Mouse (Mus musculus) cerebellum, adult 2 months (tissue): ENCODE data around the gene Blcap.

Experiments used
- CTCF ChIP-seq: fragments of 200-500 bp; IDR thresholded peaks from 2 replicates; pipeline ENCODE4 v1.5.1; 2011; ENCODE audit warnings: low read depth, mild to moderate bottlenecking, control low read depth, low read length, moderate library complexity, borderline replicate concordance; ENCODE audit not compliant: insufficient read depth
- POLR2A ChIP-seq: fragments of 200-500 bp; IDR thresholded peaks from 2 replicates; pipeline ENCODE4 v1.6.1; 2011; ENCODE audit warnings: low read length, control low read depth, borderline replicate concordance; ENCODE audit not compliant: insufficient read depth

DNA sequence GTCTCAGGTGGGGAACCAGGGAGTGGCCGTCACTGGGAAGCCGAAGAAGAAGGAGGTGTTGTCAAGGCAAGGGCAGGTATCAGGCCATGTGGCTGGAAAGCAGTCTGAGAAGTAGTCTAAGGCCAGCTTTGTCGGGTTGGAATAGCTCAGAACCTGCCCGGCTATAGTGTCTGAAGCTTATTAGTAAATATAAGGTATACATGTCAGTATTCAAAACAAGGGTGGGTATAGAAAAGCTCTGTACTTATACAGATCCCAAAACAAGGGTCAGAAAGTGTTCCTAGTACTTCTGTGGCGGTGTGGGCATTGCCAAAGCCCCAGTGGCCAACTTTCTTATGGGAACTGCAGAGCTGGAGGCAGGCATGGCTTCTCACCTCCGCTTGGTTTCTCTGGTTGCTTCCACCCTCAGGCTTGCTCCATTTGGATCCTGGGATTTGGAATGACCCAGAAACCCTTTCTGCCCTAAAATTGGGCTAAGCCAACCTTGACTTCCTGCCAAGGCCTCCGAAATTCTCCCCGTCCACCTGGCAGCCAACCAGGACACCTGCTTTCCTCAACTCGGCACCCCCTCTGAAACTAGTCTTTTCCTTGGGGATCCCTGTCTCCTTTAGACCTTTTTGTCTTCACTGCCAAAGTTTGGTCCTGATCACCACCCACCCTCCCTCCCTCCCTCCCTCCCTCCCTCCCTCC is 1.1 kb downstream of the Blcap start:
- TF ChIP-seq CTCF: no peak
- TF ChIP-seq POLR2A: no peak
